Mouse (Mus musculus) midbrain, embryonic 14.5 days (tissue): Measurements from ENCODE around the gene Btbd9. TPM values are rescaled to one million over a fixed set of nuclear protein-coding genes. Genes with fewer than 3 reads are reported as not detected.
A peak's percentile ranks its signal among the peaks of the same experiment; 100 is the strongest.

ENCODE experiments used
- ATAC-seq: fragments of 200-750 bp; cut with Nextera tagmentation; 2 replicates; pipeline ENCODE4 v1.8.0; 2017; ENCODE audit warnings: moderate number of reproducible peaks, moderate library complexity; ENCODE audit not compliant: low FRiP score, low TSS enrichment
- DNase-seq: peaks from one replicate; pipeline ENCODE4 v3.0.0-alpha.2; 2015
- H3K27ac ChIP-seq: fragments of 300-500 bp; sonication (generic); replicated peaks from 2 replicates; pipeline ENCODE4 v1.5.1; 2014; ENCODE audit warnings: mild to moderate bottlenecking, low read depth, low read length, moderate library complexity
- H3K27me3 ChIP-seq: fragments of 300-500 bp; sonication (generic); 2 replicates; pipeline ENCODE4 v1.6.1; 2014; ENCODE audit warnings: low read length, control low read depth, mixed read lengths; ENCODE audit not compliant: control insufficient read depth, insufficient read depth
- H3K36me3 ChIP-seq: fragments of 300-500 bp; sonication (generic); 2 replicates; pipeline ENCODE4 v1.6.1; 2014; ENCODE audit warnings: low read length, control low read depth; ENCODE audit not compliant: control insufficient read depth, insufficient read depth
- H3K4me1 ChIP-seq: fragments of 300-500 bp; sonication (generic); 2 replicates; pipeline ENCODE4 v1.6.1; 2014; ENCODE audit warnings: mild to moderate bottlenecking, antibody characterized with exemption, low read length, control low read depth; ENCODE audit not compliant: control insufficient read depth, insufficient read depth
- H3K4me2 ChIP-seq: fragments of 300-500 bp; sonication (generic); 2 replicates; pipeline ENCODE4 v1.6.1; 2014; ENCODE audit warnings: mild to moderate bottlenecking, low read length, moderate library complexity
- H3K4me3 ChIP-seq: fragments of 300-500 bp; sonication (generic); replicated peaks from 2 replicates; pipeline ENCODE4 v1.5.1; 2014; ENCODE audit warnings: low read depth, low read length
- H3K9ac ChIP-seq: fragments of 300-500 bp; sonication (generic); replicated peaks from 2 replicates; pipeline ENCODE4 v1.6.1; 2014; ENCODE audit warnings: mild to moderate bottlenecking, low read length, moderate library complexity
- H3K9me3 ChIP-seq: fragments of 300-500 bp; sonication (generic); 2 replicates; pipeline ENCODE4 v1.6.1; 2016; ENCODE audit warnings: low read length, control low read depth, mixed read lengths; ENCODE audit not compliant: control insufficient read depth
- WGBS: fragments of 180-500 bp; shearing (Covaris S2); extraction: QIAGEN DNeasy Blood & Tissue Kit; methylation state at CpG from one replicate; pipeline ENCODE4 v1.1.7; 2014; 5-methylcytosine and 5-hydroxymethylcytosine counted together
- polyA plus RNA-seq: library from polyadenylated mRNA; unstranded; fragments of >200 nt; fragmentation: Nextera tagmentation; extraction: Ambion mirVana; gene quantifications from 2 replicates; pipeline ENCODE4 v1.2.1, GENCODE M21; 2014

The Btbd9 gene
- polyA plus RNA-seq, 1 experiment from 2014 or later: 140 TPM

GRCm38 (mm10) chr17:30439702-30440101, 136.6 kb downstream of the Btbd9 start:
- 97% methylated on average over 3 of the region's 3 CpGs for WGBS
- ATAC-seq (no peak), DNase-seq (no peak)
- Histone ChIP-seq H3K36me3 (no peaks in the 10 kb centered on the region), H3K4me1 (peaks cover 7% of the 10 kb centered on the region; the same call in 1 of the 2 replicates), H3K27ac (no peak overlapping the region), H3K27me3 (no peaks in the 10 kb centered on the region), H3K4me2 (no peak overlapping the region), H3K9ac (no peak overlapping the region), H3K9me3 (no peaks in the 10 kb centered on the region), H3K4me3 (no peak overlapping the region)

DNA sequence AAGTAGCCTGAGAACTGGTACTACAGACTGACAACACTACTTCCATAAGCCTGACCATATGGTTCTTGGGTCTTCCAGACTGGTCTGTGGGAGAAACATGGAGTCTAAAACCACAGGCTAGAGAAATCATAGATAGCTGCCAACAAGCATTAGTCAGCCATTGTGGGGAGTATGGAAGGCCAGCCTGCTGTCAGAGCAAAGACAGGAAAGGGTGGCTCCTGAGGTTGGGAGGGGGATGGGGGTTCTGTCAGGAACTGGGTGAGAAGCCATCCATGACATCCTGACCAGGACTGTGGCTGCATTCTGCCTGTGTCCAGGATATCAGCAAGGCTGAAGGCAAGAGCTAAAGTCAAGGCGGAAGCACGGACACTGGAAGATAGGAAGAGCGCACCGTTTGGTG, 137.5 kb downstream of the Btbd9 start:
- no peak overlapping the region for H3K4me3 ChIP-seq
- no peaks in the 10 kb centered on the region for H3K36me3 ChIP-seq
- no peak overlapping the region for H3K9ac ChIP-seq
- no peak overlapping the region for H3K4me2 ChIP-seq
- H3K27me3 ChIP-seq: no peaks in the 10 kb centered on the region
- H3K27ac ChIP-seq: no peak overlapping the region
- DNase-seq: no peak
- H3K9me3 ChIP-seq: no peaks in the 10 kb centered on the region
- H3K4me1 ChIP-seq: peaks cover 7% of the 10 kb centered on the region; the same call in 1 of the 2 replicates
- 98% methylated on average over 4 of the region's 4 CpGs for WGBS
- no peak for ATAC-seq

DNA sequence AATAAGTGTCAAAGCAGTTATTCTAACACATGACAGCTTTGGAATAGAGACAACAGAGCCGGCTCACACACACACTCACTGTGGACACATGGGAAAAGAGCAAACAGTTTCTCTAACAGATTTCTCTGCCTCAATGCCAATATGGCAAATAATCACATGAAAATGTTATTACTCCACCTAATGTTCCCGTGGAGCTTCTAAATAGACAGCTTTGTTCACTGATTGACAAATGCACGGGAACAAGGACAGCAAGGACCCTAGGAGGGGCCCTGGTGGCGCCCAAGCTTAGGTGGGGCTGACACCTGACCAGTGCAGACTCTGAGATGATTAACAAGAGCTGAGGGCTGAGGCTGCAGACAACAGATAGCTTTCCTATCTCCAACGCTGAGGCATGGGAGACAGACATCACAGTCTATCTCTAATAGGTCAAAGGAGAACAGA, 140.2 kb downstream of the Btbd9 start:
- no peak for ATAC-seq
- no peak for DNase-seq
- peak overlapping the region; percentile 45; the same call in 1 of the 2 replicates for H3K27ac ChIP-seq
- no peaks in the 10 kb centered on the region for H3K9me3 ChIP-seq
- H3K4me2 ChIP-seq: no peak overlapping the region
- H3K27me3 ChIP-seq: no peaks in the 10 kb centered on the region
- no peaks in the 10 kb centered on the region for H3K36me3 ChIP-seq
- H3K9ac ChIP-seq: 0 out of 2 replicates have a peak overlapping the region, but pooled peaks have one; percentile 20
- peaks cover 7% of the 10 kb centered on the region; the same call in 1 of the 2 replicates for H3K4me1 ChIP-seq
- H3K4me3 ChIP-seq: no peak overlapping the region
- WGBS: 60% methylated on average over 5 of the region's 5 CpGs

GRCm38 (mm10) chr17:30435478-30435877, 140.8 kb downstream of the Btbd9 start:
- H3K9me3 ChIP-seq: no peaks in the 10 kb centered on the region
- peaks cover 7% of the 10 kb centered on the region; the same call in 1 of the 2 replicates for H3K4me1 ChIP-seq
- DNase-seq (no peak), ATAC-seq (no peak)
- 60% methylated on average over 7 of the region's 7 CpGs for WGBS
- 0 out of 2 replicates have a peak overlapping the region, but pooled peaks have one; percentile 20 for H3K9ac ChIP-seq
- H3K36me3 ChIP-seq: no peaks in the 10 kb centered on the region
- H3K27me3 ChIP-seq: no peaks in the 10 kb centered on the region
- H3K27ac ChIP-seq: no peak overlapping the region
- no peak overlapping the region for H3K4me3 ChIP-seq
- no peak overlapping the region for H3K4me2 ChIP-seq

- no peaks in the 10 kb centered on the region for H3K36me3 ChIP-seq
- H3K4me1 ChIP-seq: peaks cover 7% of the 10 kb centered on the region; the same call in 1 of the 2 replicates
- ATAC-seq (no peak), DNase-seq (no peak)
- no peak overlapping the region for H3K27ac ChIP-seq
- no peak overlapping the region for H3K4me2 ChIP-seq
- H3K9ac ChIP-seq: no peak overlapping the region
- no peak overlapping the region for H3K4me3 ChIP-seq
- H3K27me3 ChIP-seq: no peaks in the 10 kb centered on the region
- no peaks in the 10 kb centered on the region for H3K9me3 ChIP-seq
- WGBS: 91% methylated on average over 10 of the region's 10 CpGs
These were observed 144.2 kb downstream of the Btbd9 start for GRCm38 (mm10) chr17:30432094-30432493.

GRCm38 (mm10) chr17:30430961-30431640, 145.2 kb downstream of the Btbd9 start:
- no peaks in the 10 kb centered on the region for H3K9me3 ChIP-seq
- no peak overlapping the region for H3K4me2 ChIP-seq
- H3K4me1 ChIP-seq: peaks cover 4% of the 10 kb centered on the region; the same call in 1 of the 2 replicates
- ATAC-seq (no peak), DNase-seq (no peak)
- no peak overlapping the region for H3K27ac ChIP-seq
- H3K9ac ChIP-seq: no peak overlapping the region
- no peaks in the 10 kb centered on the region for H3K36me3 ChIP-seq
- H3K27me3 ChIP-seq: no peaks in the 10 kb centered on the region
- 68% methylated on average over 10 of the region's 10 CpGs for WGBS
- H3K4me3 ChIP-seq: no peak overlapping the region

GRCm38 (mm10) chr17:30428661-30429060, 147.6 kb downstream of the Btbd9 start:
- DNase-seq (no peak), ATAC-seq (no peak)
- H3K4me2 ChIP-seq: no peak overlapping the region
- 95% methylated on average over 9 of the region's 9 CpGs for WGBS
- H3K9me3 ChIP-seq: no peaks in the 10 kb centered on the region
- no peak overlapping the region for H3K9ac ChIP-seq
- H3K27ac ChIP-seq: no peak overlapping the region
- no peaks in the 10 kb centered on the region for H3K4me1 ChIP-seq
- H3K4me3 ChIP-seq: no peak overlapping the region
- no peaks in the 10 kb centered on the region for H3K27me3 ChIP-seq
- H3K36me3 ChIP-seq: no peaks in the 10 kb centered on the region

DNA sequence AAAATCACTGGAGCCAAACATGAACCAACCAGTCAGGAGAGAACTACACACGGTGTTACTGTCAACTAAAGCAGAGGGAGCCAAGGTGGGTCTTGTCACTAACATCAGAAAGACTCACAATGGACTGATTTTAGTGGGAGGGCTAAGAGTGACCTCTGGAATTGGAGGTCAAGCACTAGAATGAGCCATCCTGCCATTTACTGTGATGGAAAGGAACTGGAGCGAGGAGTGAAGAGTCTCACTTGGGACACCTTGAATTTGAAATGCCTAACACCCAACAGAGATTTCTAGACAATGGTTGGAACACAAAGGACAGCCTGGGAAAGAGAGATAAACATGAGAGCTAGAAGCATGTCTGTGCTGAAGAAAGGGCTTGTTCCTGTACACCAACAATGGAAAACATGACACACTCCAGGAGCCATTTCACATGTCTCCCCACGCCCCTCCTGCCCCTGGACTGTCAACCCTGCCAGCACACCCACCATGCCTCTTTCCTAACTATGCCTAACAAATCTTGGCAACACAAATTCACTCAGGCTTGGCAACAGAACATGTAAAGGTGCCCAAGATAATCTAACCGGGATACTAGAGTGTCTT, 152.9 kb downstream of the Btbd9 start:
- no peaks in the 10 kb centered on the region for H3K36me3 ChIP-seq
- no peak overlapping the region for H3K27ac ChIP-seq
- no peak for DNase-seq
- no peak for ATAC-seq
- no peaks in the 10 kb centered on the region for H3K27me3 ChIP-seq
- WGBS: 61% methylated on average over 4 of the region's 4 CpGs
- H3K9ac ChIP-seq: no peak overlapping the region
- H3K9me3 ChIP-seq: no peaks in the 10 kb centered on the region
- peaks cover 16% of the 10 kb centered on the region for H3K4me1 ChIP-seq
- no peak overlapping the region for H3K4me2 ChIP-seq
- H3K4me3 ChIP-seq: no peak overlapping the region

GRCm38 (mm10) chr17:30422278-30422677, 154.0 kb downstream of the Btbd9 start:
- Histone ChIP-seq H3K4me2 (no peak overlapping the region), H3K9ac (no peak overlapping the region), H3K27me3 (no peaks in the 10 kb centered on the region), H3K9me3 (no peaks in the 10 kb centered on the region), H3K4me1 (peaks cover 16% of the 10 kb centered on the region), H3K27ac (no peak overlapping the region), H3K36me3 (no peaks in the 10 kb centered on the region), H3K4me3 (no peak overlapping the region)
- ATAC-seq (no peak), DNase-seq (no peak)
- WGBS: 88% methylated on average over 1 of the region's 1 CpGs
